Mouse (Mus musculus): ENCODE results near the gene Fnbp1l.

Gene Fnbp1l

GRCm38 (mm10) chr3:122490574-122490973, 128.9 kb downstream of the Fnbp1l start:
- DNase-seq: no peak

Measured in thymus, postnatal 36 days (tissue).